Mouse (Mus musculus): ENCODE results near the gene Unc13d. TPM values are rescaled to one million over a fixed set of nuclear protein-coding genes. Genes with fewer than 3 reads are reported as not detected.

Gene Unc13d
- polyA plus RNA-seq, 1 experiment from 2014 or later: 2.3 TPM

- H3K36me3 ChIP-seq (ENCODE audit: control insufficient read depth, insufficient read depth, low read length): peaks cover 31% of the 10 kb centered on the region
- H3K27me3 ChIP-seq (ENCODE audit: control insufficient read depth, insufficient read depth, low read length): no peaks in the 10 kb centered on the region
- H3K4me3 ChIP-seq (ENCODE audit: low read depth, low read length): no peak overlapping the region
- ATAC-seq (ENCODE audit: low FRiP score, low TSS enrichment) (no peak), DNase-seq (ENCODE audit: low spot score) (no peak)
- no peaks in the 10 kb centered on the region for H3K9me3 ChIP-seq (ENCODE audit: control insufficient read depth, low read length)
- 0 out of 2 replicates have a peak, but pooled peaks cover 3% of the 10 kb centered on the region for H3K4me1 ChIP-seq (replicated peaks; ENCODE audit: control insufficient read depth, insufficient read depth)
- peak overlapping the region; percentile 67 for H3K27ac ChIP-seq (replicated peaks)
- no peak overlapping the region for H3K4me2 ChIP-seq (replicated peaks; ENCODE audit: low read depth)
- H3K9ac ChIP-seq (ENCODE audit: low read length): peak overlapping the region; percentile 27; the same call in 1 of the 2 replicates
- TF ChIP-seq EP300 (optimal IDR thresholded peaks at IDR 0.05) (no peak), CTCF (IDR thresholded peaks at IDR 0.05; ENCODE audit: low read depth) (no peak)
- WGBS: 59% methylated on average over 10 of the region's 10 CpGs
Observed at GRCm38 (mm10) chr11:116078676-116079320, 1.0 kb upstream of the Unc13d start.

GRCm38 (mm10) chr11:116078221-116078620, 460 bp upstream of the Unc13d start:
- H3K9me3 ChIP-seq (ENCODE audit: control insufficient read depth, low read length): no peaks in the 10 kb centered on the region
- peak overlapping the region; percentile 92 for H3K27ac ChIP-seq (replicated peaks)
- WGBS: 14% methylated on average over 16 of the region's 16 CpGs
- peak; percentile 33 for ATAC-seq (ENCODE audit: low FRiP score, low TSS enrichment)
- H3K36me3 ChIP-seq (ENCODE audit: control insufficient read depth, insufficient read depth, low read length): peaks cover 26% of the 10 kb centered on the region
- H3K4me2 ChIP-seq (replicated peaks; ENCODE audit: low read depth): peak overlapping the region; percentile 55
- TF ChIP-seq CTCF (IDR thresholded peaks at IDR 0.05; ENCODE audit: low read depth): no peak
- TF ChIP-seq EP300 (optimal IDR thresholded peaks at IDR 0.05): no peak
- peak overlapping the region; percentile 27; the same call in 1 of the 2 replicates for H3K9ac ChIP-seq (ENCODE audit: low read length)
- 0 out of 2 replicates have a peak, but pooled peaks cover 3% of the 10 kb centered on the region for H3K4me1 ChIP-seq (replicated peaks; ENCODE audit: control insufficient read depth, insufficient read depth)
- peak; percentile 72 for DNase-seq (ENCODE audit: low spot score)
- H3K4me3 ChIP-seq (ENCODE audit: low read depth, low read length): peak overlapping the region; percentile 24
- H3K27me3 ChIP-seq (ENCODE audit: control insufficient read depth, insufficient read depth, low read length): no peaks in the 10 kb centered on the region

- peak overlapping the region; percentile 24; the same call in 1 of the 2 replicates for H3K4me3 ChIP-seq (ENCODE audit: low read depth, low read length)
- peak overlapping the region; percentile 53; the same call in 1 of the 2 replicates for H3K9ac ChIP-seq (ENCODE audit: low read length)
- H3K4me1 ChIP-seq (replicated peaks; ENCODE audit: control insufficient read depth, insufficient read depth): 0 out of 2 replicates have a peak, but pooled peaks cover 3% of the 10 kb centered on the region
- no peaks in the 10 kb centered on the region for H3K9me3 ChIP-seq (ENCODE audit: control insufficient read depth, low read length)
- WGBS: 76% methylated on average over 7 of the region's 7 CpGs
- peaks cover 19% of the 10 kb centered on the region for H3K36me3 ChIP-seq (ENCODE audit: control insufficient read depth, insufficient read depth, low read length)
- ATAC-seq (ENCODE audit: low FRiP score, low TSS enrichment): no peak
- H3K4me2 ChIP-seq (replicated peaks; ENCODE audit: low read depth): peak overlapping the region; percentile 55
- no peak for TF ChIP-seq EP300 (optimal IDR thresholded peaks at IDR 0.05)
- no peak for TF ChIP-seq CTCF (IDR thresholded peaks at IDR 0.05; ENCODE audit: low read depth)
- DNase-seq (ENCODE audit: low spot score): no peak
- no peaks in the 10 kb centered on the region for H3K27me3 ChIP-seq (ENCODE audit: control insufficient read depth, insufficient read depth, low read length)
- 0 out of 2 replicates have a peak overlapping the region, but pooled peaks have one; percentile 92 for H3K27ac ChIP-seq (replicated peaks)
Observed at GRCm38 (mm10) chr11:116076836-116077235, 925 bp downstream of the Unc13d start.

- no peak overlapping the region for H3K4me2 ChIP-seq (replicated peaks; ENCODE audit: low read depth)
- ATAC-seq (ENCODE audit: low FRiP score, low TSS enrichment) (no peak), DNase-seq (ENCODE audit: low spot score) (no peak)
- H3K27ac ChIP-seq (replicated peaks): no peak overlapping the region
- 0 out of 2 replicates have a peak, but pooled peaks cover 3% of the 10 kb centered on the region for H3K4me1 ChIP-seq (replicated peaks; ENCODE audit: control insufficient read depth, insufficient read depth)
- TF ChIP-seq EP300 (optimal IDR thresholded peaks at IDR 0.05) (no peak), CTCF (IDR thresholded peaks at IDR 0.05; ENCODE audit: low read depth) (no peak)
- 51% methylated on average over 7 of the region's 7 CpGs for WGBS
- no peaks in the 10 kb centered on the region for H3K27me3 ChIP-seq (ENCODE audit: control insufficient read depth, insufficient read depth, low read length)
- no peak overlapping the region for H3K9ac ChIP-seq (ENCODE audit: low read length)
- H3K4me3 ChIP-seq (ENCODE audit: low read depth, low read length): no peak overlapping the region
- H3K9me3 ChIP-seq (ENCODE audit: control insufficient read depth, low read length): no peaks in the 10 kb centered on the region
- H3K36me3 ChIP-seq (ENCODE audit: control insufficient read depth, insufficient read depth, low read length): peaks cover 18% of the 10 kb centered on the region
Observed at GRCm38 (mm10) chr11:116076266-116076540, 1.6 kb downstream of the Unc13d start.

- Histone ChIP-seq H3K27me3 (ENCODE audit: control insufficient read depth, insufficient read depth, low read length) (no peaks in the 10 kb centered on the region), H3K4me3 (ENCODE audit: low read depth, low read length) (no peak overlapping the region), H3K36me3 (ENCODE audit: control insufficient read depth, insufficient read depth, low read length) (peaks cover 18% of the 10 kb centered on the region), H3K4me2 (replicated peaks; ENCODE audit: low read depth) (no peak overlapping the region), H3K9ac (ENCODE audit: low read length) (no peak overlapping the region), H3K4me1 (replicated peaks; ENCODE audit: control insufficient read depth, insufficient read depth) (0 out of 2 replicates have a peak, but pooled peaks cover 3% of the 10 kb centered on the region), H3K27ac (replicated peaks) (no peak overlapping the region), H3K9me3 (ENCODE audit: control insufficient read depth, low read length) (no peaks in the 10 kb centered on the region)
- no peak for DNase-seq (ENCODE audit: low spot score)
- WGBS: 51% methylated on average over 19 of the region's 20 CpGs
- no peak for ATAC-seq (ENCODE audit: low FRiP score, low TSS enrichment)
- TF ChIP-seq CTCF (IDR thresholded peaks at IDR 0.05; ENCODE audit: low read depth) (peak; percentile 23; the same call in 1 of the 2 replicates), EP300 (optimal IDR thresholded peaks at IDR 0.05) (no peak)
Observed at GRCm38 (mm10) chr11:116075539-116076265, 2.1 kb downstream of the Unc13d start.

Data from stomach, postnatal 0 days (tissue).